Mouse (Mus musculus) hindlimb bud, embryonic 11.5 days (tissue): Measurements from ENCODE around the gene Trmt6.

Source experiments
- DNase-seq: peaks from one replicate; pipeline ENCODE4 v3.0.0-alpha.2; 2012; ENCODE audit warnings: low read depth, low spot score; ENCODE audit errors: extremely low spot score

Trmt6 gene

DNA sequence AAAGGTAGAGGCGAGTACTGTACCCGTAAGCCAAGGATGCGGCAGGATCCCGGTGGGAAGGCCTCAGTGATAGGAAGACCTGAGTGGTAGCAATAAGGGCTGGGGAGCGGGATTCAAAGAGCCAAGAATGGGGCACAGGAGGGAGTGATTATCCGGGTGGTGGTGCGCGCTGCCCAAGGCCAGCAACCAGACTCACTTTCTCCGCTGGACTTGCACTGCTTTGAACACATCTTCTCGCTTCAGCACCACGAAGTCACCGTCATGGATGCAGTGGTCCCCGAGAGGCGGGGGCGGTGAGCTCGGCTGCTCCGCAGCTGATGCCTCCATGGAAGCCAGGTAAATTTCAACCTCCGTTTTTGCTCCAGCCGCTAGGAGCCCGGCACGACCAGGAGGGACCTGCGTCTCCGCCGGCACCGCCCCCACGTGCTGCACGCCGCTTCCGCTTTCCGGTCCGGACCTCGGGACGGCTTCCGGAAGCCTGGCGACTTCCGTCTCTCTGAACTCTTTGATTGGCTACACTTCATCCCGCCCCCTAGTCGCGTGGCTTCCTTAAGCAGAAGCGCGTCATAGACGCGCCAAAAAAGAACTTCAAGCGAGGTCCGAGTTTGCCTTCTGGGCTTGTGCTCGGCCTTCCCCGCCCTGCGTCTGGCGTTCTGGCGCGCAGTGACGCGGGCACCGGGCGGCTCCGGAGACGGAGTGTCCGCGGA, at the start of gene Trmt6, which contains the start of gene Mcm8:
TSS of gene Trmt6 (minus strand) at position 448 of the 707 bp plus-strand sequence.
TSS of gene Mcm8 (plus strand) at position 534 of the 707 bp plus-strand sequence.
- peak; percentile 97 for DNase-seq

DNA sequence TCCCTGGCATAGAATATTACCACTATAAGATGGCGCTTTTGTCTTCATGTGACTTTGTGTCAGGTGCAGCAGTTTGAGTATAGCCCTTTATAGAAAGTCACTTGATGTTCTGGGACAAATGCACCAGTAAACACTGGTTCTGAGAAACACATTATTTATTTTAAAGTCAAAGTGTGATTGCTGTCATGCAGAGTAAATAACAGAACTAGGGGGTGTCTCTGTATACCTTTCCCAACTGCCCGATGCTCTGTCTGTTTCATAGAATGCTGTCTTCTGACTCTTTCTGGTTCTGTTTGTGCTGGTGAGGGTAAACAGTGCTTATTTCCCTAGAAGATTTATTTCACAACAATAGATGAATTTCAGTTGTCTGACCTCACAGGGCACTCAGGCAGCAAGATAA, 47.5 kb upstream of the Trmt6 start:
- no peak for DNase-seq

DNA sequence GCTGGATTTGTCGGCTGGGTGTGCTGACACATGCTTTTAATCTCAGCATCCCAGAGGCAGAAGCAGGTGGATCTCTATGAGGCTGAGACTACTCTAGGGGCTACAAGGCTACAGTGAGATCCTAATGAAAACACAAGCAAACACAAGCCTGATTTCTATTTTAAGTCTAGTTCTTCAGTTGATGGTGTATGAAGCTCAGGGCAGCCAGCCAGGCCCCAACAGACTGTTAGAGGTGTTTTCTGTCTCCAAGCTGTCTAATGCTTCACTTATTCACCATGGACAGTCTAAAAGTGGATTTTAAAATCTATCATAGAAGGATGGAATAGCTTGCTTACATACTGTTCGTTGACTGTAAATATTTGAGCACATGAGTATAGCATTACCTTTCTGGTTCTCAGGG, 45.6 kb upstream of the Trmt6 start:
- no peak for DNase-seq

DNA sequence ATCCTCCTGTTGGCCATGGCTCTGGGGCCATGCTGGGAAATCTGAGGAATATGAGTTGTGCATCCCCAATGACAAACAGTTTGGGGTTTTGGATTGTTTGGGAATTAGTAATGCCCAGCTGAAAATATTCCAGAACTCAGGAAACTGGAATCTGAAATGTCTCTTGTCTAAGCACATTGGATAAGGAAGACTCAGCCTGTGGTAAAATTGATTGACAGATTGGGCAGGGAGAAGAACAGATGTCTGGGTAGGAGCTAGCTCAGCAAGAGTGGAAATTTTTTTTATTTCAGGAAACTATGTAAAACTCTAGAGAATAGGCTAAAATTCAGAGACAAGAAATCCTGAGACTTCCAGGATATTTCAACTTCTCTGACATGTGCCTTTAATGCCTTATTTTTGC, 44.6 kb upstream of the Trmt6 start:
- DNase-seq = no peak

DNA sequence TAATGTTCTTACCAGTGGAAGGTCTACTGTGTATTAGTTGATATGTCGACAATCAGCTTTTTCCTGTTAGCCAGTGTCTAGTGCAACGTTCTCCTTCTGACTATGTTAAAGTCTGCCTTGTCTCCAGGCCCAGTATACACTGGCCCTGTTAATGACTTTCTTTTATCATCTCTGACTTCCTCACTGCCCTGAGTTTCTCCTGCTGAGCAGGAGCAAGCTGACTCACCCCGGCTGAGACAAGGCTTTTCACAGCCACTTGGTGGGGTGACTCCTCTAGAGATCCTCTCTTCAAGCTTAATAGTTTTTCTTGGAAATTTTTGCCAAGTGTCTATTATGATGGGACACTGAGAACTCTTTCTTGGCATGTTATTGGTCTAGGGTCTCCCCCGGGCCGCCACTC, 40.5 kb upstream of the Trmt6 start:
- no peak for DNase-seq

DNA sequence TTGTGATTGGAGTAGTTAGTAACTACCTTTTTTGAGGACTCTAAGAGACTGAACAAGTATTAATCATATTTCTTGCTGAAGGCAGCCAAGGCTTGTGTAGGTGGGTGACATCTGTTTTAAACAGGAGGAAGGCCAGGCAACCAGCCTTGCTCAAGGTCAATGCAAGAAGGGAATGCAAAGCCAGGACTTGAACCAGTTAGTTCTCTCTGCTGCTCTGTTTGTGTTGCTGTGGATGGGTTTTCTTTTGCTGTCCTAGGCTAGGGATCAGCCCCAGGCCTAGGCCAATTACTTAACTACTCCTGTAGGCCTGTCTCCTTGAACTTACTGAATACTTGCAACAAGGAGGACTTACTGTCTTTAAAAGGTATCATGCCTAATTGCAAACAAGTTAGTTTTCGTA, 37.2 kb upstream of the Trmt6 start:
- no peak for DNase-seq

DNA sequence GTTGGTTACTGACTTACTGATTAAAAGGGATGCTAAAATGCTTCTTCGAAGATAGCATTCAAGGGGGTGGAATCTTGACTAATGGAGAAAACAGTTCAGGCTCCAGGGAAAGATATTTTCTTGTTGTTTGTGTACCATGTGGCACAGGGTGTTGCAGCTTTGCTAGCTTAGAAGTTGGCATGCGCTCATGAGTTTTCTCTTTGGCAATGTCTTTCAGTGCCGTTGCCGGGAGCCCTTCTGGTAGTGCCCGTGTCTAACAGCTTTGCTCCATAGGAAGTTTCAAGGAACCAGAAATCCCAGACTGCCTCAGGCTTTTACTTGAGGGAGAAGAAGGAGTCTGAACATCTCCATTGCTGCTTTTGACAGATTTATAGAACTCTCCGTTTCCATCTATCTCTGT, 33.3 kb upstream of the Trmt6 start:
- no peak for DNase-seq

DNA sequence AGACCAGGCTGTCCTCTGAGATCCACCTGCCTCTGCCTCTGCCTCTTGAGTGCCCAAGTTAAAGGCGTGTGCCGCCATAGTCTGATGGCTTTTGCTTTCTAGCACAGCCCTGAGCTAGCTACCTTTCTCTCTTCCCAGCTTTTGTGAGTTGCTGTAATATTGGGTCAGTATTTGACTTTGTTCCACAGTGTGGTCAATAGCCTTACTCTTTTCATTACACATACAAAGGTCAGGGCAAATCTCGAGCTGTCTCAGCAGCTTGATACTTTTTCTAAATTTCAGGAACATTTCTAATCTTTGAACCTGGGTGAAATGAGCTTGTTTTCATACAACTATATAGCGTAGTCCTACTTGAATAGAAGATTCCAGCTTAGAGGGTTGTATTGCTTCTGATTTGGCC, 32.5 kb upstream of the Trmt6 start:
- no peak for DNase-seq

DNA sequence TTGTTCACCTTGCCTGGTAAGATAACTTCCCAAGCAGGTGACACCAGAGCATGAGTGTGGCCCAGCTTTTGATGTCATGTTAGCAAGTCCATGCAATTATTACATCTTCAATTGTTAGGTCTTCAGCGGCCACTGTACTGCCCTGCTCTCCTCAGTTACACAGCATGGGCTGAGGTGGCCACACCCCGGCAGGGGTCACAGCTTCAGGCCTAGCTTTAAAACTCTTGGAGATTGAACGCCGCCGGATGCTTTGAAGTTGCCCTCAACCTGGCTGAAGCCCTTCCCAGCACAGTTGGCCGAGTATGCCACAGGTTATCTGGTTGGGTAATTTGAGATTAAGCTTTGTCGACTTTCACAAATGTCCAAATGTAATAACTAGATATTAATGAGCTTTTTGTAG, 31.7 kb upstream of the Trmt6 start:
- DNase-seq = no peak

DNA sequence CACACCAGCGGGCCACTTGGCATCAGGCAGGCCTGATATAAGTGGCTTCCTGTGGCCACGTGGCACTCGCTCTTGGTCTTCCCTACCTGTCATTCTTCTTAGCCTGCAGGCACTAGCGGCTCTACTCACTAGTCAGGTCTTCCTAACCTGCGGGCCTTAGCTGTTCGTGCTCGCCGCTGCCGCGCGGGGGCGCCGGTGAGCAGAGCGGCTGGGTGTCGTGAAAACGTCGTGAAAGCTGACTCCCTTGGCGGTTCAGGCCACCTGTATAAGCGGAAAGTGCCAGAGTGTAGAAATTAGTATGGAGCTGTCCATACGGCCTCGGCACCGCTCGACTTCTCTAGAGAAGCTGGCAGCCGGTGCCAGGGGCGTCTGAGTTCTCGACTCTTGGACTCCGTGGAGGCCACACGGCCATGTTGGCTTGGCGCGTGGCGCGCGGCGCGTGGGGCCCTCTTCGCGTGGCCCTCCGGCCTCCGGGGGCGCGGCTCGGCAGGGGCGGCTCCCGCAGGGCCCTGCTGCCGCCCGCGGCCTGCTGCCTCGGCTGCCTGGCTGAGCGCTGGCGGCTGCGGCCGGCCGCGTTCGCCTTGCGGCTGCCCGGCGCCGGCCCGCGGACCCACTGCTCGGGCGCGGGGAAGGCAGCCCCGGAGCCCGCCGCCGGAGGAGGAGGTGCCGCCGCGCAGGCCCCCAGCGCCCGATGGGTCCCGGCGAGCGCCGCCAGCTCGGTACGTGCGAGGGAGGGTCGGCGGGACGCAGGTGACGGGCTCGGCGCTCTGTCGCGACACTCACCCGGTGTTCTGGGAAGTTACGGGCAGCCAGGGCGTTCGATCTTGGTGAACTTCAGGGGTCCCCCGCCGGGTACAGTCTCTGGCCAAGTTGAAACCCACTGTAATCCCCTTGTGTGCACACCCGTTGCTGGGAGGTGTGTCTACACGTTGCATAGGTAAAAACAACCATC, 30.8 kb upstream of the Trmt6 start, which contains the start of gene Crls1:
TSS of gene Crls1 (plus strand) at position 260 of the 952 bp plus-strand sequence.
- DNase-seq = peak; percentile 89

DNA sequence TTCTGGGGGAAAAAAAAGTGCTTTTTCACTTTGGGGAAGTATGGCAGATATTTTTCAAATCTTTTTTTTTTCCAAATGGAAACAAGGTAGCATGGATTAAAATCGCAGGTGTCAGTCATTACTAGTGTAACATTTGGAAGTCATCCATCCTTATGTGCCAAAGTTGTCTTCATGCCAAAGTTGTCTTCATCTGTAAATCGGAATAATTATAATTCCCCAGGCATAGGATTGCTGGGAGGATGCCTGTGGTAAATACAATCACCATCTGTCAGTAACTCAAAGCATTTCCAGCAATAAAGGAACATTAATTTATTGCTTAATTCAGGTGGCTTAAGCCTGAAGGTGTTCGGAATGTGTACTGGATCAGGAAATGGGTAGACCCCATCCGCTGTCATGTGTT, 25.2 kb upstream of the Trmt6 start:
- no peak for DNase-seq

DNA sequence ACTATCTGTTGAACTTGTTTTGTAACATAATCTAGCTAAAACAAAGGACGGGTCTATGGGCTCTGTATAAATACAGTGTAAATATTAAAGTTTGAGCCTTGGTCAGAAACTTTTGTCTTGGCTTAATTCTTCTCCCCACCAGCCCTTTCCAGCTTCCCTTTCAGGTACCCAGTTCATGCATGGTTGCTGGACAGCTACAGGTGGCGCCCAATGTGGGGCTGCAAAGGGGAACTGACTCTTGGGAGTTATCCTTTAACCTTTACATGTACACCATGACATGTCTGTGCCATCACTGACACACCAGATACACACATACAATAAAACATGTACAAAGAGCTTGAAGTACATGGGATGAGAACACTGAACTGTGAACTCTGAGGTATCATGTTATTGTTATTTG, 12.9 kb downstream of the Trmt6 start:
- DNase-seq = no peak

DNA sequence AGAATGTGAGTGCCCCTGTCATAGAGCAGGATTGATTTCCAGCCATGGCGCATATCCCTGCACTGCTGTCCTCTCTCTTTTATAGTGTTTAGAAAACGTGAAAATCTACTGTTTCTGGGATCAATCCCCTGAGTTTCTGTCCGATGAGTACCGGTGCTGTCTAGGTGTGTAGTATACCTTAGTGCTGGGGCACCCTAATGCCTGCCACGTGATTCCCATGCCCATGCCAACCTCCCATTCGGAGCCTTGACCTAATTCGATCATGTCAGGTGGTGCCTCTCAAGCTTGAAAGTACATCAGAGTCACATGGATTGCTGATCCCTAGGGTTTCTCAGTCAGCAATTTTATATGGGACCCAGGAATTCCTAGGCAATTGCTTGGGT, 21.7 kb downstream of the Trmt6 start:
- DNase-seq = no peak

DNA sequence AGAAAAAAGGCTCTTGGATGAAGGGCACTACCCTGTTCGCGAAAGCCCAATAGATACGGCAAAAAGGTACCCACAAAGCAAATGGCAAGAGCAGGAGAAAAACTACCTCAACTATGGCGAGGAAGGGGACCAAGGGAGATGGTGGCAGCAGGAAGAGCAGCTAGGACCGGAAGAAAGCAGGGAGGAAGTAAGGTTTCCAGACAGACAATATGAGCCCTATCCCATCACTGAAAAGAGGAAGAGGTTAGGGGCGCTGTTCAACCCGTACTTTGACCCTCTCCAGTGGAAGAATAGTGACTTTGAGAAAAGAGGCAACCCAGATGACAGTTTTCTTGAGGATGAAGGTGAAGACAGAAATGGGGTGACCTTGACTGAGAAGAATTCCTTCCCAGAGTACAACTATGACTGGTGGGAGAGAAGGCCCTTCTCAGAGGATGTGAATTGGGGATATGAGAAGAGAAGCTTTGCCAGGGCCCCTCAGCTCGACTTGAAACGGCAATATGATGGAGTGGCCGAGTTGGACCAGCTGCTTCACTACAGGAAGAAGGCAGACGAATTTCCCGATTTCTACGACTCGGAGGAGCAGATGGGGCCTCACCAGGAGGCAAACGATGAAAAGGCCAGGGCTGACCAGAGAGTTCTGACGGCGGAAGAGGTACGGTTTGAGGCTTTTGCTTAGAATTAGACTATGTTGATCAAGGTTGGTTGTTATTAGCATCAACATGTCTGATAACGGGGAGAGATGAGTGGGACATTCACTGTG, 22.2 kb downstream of the Trmt6 start:
- DNase-seq = no peak

DNA sequence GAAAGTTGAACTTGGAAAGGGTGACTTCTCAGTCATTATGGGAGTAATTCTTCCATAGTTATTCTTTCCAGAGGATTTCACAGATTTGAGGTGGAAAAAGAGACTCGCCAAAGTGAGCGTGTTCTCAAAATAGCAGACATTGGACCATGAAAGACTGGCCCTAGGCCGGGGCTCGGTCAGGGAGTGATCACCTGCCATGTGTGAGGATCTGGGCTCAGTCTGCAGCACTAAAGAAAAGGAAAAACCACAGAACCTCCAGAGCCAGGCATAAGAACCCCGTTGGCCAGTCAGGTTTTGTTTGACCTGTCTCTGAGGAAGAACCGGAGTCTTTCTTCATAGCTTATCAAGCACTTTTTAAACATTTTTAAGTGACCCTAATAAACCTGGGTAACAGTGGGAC, 31.8 kb downstream of the Trmt6 start:
- no peak for DNase-seq

DNA sequence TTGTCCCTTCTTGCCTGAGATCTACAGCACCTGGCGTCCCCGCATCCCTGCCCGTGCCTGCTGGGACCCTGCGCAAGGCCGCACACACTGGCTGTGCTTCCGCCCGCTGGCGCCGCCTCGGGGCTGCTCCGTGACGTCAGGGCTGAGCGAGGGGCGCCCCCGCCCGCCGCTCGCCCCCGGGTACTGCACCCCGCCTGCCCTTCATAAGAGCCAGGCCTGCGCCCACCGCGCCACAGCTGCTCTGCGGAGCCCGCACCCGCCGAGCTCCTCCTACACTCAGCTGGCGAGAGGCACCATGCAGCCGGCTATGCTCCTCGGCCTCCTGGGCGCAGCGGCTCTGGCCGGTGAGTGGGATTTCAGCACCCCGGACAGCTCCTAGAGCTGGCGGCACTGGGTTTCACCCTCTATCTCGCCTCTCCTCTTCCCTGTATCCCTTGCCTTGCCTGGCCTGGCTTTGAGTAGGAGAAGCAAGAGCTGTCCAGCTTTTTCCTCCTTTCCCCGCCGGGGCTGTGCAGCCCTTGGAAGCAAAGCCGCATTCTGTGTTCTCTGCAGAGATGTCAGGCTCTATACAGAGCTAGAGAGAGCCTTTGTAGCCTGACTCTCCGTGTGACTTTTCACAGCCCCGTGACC, 34.3 kb downstream of the Trmt6 start:
- peak; percentile 89 for DNase-seq

DNA sequence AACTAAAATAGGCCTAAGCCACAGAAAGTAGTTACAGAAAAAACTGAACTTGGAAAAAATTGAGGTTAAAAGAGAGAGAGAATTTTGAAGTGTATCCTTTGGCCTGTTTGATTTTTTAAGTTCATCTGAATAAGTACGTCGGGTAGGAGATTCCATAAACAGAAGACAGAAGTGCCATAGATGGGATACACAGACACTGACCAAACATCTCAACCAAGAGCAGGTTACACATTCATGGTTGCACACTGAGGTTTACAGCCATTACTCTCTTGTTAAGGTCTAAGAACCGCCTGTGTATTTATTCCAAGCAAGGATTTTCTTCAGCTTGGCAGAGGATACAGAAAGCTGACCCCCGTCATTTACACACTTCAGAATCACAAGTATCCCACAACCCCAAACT, 34.9 kb downstream of the Trmt6 start, which contains the start of gene Chgb:
TSS of gene Chgb (plus strand) at position 301 of the 400 bp plus-strand sequence.
- DNase-seq = no peak

DNA sequence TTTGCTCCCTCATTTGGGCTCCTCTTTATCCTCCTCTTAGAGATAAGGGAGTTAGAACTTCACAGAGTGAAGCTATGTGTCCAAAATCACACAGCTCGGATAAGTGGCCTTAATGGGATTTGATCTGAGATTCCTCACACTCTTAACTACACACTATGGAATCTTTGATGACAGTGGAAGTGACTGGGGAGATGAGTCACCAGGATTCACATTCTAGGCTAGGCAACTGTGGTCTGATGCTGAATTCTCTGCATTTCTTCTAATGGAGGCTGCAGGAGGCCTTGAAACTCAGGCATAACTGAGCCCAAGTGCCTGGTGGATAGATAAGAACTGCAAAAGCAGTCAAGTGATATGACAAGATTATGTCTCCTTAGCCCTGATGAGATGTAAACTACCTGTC, 45.0 kb downstream of the Trmt6 start:
- no peak for DNase-seq

DNA sequence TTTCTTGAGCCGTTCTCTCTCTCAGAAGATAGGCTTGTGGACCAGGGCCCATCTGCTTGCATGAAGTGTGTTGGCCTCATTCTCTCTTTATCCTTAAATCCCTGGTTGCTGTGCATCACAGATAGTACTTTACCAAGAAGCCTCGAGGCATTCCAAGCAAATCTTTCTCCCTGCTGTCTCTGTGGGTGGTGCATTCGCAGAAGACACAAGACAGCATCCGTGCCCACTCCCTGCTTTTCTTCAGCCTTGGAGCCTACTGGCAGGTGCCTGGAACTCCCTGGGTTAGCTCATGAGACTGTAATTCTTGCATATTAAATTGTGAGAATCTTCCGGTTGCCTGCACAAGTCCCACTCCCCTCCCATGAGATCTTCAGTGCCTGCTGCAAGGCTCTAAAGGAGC, 57.9 kb downstream of the Trmt6 start:
- DNase-seq = no peak
